Mouse (Mus musculus): ENCODE measurements around the gene Trim65.

DNA sequence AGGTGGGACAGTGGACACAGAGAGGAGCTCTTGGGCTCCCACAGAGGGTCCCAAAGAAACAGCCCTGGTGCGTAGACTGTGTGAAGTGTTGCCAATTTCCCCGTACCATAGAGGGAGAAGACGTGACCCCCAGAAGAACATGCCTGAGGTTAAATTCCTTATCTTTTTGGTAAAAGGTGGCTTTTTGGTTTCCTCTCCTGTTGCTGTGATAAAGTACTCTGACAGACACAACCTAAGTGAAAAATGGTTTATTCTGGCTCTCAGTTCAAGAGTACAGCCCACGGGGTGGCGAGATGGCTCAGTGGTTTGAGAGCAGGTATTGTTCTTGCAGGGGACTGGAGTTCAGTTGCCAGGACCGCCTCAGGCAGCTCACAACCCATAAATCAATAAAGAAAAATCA lies 31.5 kb downstream of the Trim65 start:
- TF ChIP-seq CTCF (IDR thresholded peaks at IDR 0.05; ENCODE audit: insufficient read depth, low read length) (no peak), POLR2A (IDR thresholded peaks at IDR 0.05; ENCODE audit: borderline replicate concordance, extremely low read depth, low read depth, low read length) (no peak)

Data from lung, adult 2 months (tissue).